Mouse (Mus musculus) myocyte (in vitro differentiated cells): ENCODE results near the gene Asb15.

ENCODE experiments used
- E2F4 ChIP-seq: IDR thresholded peaks from one replicate; pipeline ENCODE4 v1.6.1; 2011; ENCODE audit warnings: mild to moderate bottlenecking, control low read depth, moderate library complexity; ENCODE audit not compliant: insufficient read depth
- MYOD1 ChIP-seq, 3 experiments: IDR thresholded peaks; one replicate each; pipeline ENCODE4 v1.6.1; 2011; ENCODE audit warnings: control low read depth in 2 of 3, low read depth in 2 of 3, mild to moderate bottlenecking in 2 of 3, moderate library complexity in 1 of 3; ENCODE audit not compliant: insufficient read length in 2 of 3, control insufficient read depth in 1 of 3
- POLR2A ChIP-seq: IDR thresholded peaks from one replicate; pipeline ENCODE4 v1.6.1; 2011; ENCODE audit warnings: low read depth, mild to moderate bottlenecking, control low read depth, moderate library complexity; ENCODE audit not compliant: insufficient read length
- POLR2AphosphoS2 ChIP-seq: IDR thresholded peaks from one replicate; pipeline ENCODE4 v1.6.1; 2011; ENCODE audit warnings: low read depth, control low read depth; ENCODE audit not compliant: insufficient read length
- TCF12 ChIP-seq: IDR thresholded peaks from one replicate; pipeline ENCODE4 v1.6.1; 2011; ENCODE audit warnings: mild to moderate bottlenecking, control low read depth; ENCODE audit not compliant: poor library complexity, insufficient read depth, severe bottlenecking

DNA sequence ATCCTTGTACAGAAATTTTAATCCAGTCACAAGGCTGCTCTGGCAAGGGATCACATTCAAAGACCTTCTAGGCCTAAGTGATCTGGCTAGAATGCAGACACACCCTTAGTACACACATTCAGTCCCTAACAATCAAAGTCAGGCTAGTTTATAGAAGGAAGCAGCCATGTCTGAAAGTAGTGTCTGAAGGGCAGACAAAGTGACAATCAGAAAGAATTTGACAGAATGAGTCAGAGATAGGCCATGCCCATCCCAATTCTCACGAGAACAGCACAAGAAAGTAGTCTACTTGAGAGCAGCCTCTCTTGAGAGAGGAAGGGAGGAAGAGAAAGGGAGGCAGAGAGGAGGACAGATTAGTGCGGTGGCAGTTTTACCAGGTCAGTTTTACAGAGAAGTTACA, 94.2 kb downstream of the Asb15 start:
- TF ChIP-seq POLR2AphosphoS2 (no peak), POLR2A (no peak), TCF12 (no peak), E2F4 (no peak), MYOD1 (IDR thresholded peaks at IDR 0.05; ENCODE audit: control insufficient read depth in 1 of 3, insufficient read length in 2 of 3, low read depth in 2 of 3) (no peak)
